Mouse (Mus musculus) bone marrow macrophage, adult 2 months (primary cell): ENCODE measurements at regions not wholly inside any gene's neighbourhood (a gene's known extent, or its start where the extent isn't known, plus 50 kb on each side); places are given as distances from the start of the nearest gene placed in this dataset.

Source experiments
- H3K27ac ChIP-seq: 2 replicates; pipeline ENCODE4 v1.5.1; 2012; ENCODE audit warnings: low read depth, low read length; ENCODE audit not compliant: insufficient read depth
- H3K4me1 ChIP-seq: 2 replicates; pipeline ENCODE4 v1.6.1; 2012; ENCODE audit warnings: low read length; ENCODE audit not compliant: control insufficient read depth, insufficient read depth
- H3K4me3 ChIP-seq: 2 replicates; pipeline ENCODE4 v1.5.1; 2012; ENCODE audit warnings: mild to moderate bottlenecking, low read length, moderate library complexity; ENCODE audit not compliant: insufficient read depth
- CTCF ChIP-seq: IDR thresholded peaks from 2 replicates; pipeline ENCODE4 v1.5.1; 2012; ENCODE audit warnings: low read depth, mild to moderate bottlenecking, low read length, moderate library complexity
- POLR2A ChIP-seq: IDR thresholded peaks from 2 replicates; pipeline ENCODE4 v1.6.1; 2012; ENCODE audit warnings: mild to moderate bottlenecking, low read depth, low read length, borderline replicate concordance

DNA sequence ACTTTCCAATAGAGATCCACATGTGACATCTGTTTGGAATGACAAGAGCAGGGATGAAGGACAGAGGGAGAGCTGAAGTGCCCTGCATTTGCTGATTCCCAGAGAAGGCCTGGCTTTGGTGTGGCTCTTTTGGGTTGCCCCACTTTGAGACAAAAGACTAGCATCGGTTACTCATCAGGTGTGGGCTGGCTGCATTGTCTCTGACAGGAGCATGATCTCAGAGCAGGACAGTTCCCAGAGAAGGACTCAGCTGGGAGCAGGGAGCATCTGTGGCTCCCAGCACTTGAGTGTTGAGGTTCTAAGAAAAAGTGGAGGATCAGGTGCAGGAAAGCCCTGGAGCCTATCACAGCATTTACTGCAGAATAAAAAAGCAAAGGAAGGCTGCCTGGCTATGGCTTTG, 62.4 kb upstream of the 1700024P04Rik start:
- H3K4me3 ChIP-seq = no peak overlapping the region

DNA sequence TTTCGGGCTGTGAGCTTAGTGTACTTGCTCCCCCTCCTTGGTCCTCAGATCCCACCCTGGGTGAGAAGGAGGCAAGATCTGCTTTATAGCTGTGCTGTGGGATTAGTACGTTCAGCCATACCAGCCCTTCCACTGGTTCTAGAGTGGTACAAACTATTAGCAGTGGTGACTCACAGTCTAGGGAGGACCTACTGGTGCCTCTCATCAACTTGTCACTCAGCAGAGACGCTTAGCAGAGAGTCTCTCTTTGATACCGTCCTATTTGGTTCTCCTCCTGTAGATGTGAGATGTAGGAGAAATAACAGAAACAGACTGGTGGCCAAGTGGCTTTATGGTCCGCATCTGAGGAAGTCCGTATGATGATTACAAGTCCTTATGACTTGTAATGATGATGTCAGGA, 57.7 kb upstream of the 1700024P04Rik start:
- Histone ChIP-seq H3K4me3 (no peak overlapping the region), H3K4me1 (no peaks in the 10 kb centered on the region), H3K27ac (no peak overlapping the region)
- TF ChIP-seq POLR2A (no peak), CTCF (no peak)

More for the DNA sequence above, 62.4 kb upstream of the 1700024P04Rik start:
- no peak for TF ChIP-seq CTCF
- TF ChIP-seq POLR2A = no peak
- Histone ChIP-seq H3K4me1 (peaks cover 3% of the 10 kb centered on the region; the same call in 1 of the 2 replicates), H3K27ac (no peak overlapping the region)

DNA sequence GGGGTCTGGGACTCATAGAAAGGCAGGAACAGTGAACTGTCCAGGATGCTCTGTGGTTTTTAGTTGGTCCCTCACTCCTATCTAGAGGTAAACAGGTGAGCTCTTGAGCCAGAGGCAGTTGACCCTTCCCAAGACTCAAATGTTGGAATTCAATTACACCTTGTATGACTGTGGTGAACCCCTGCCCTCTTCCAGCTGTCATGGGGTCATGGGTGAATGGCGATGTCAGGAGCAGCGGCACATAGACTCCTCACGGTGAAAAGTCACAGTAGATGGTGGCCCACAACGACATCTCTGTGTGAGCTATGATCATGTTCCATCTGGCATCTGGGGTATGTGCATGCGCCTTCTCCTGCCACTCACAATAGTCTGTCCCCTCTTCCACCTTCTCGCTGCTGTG, 56.9 kb upstream of the 1700024P04Rik start:
- Histone ChIP-seq H3K4me3 (no peak overlapping the region), H3K4me1 (no peaks in the 10 kb centered on the region), H3K27ac (no peak overlapping the region)
- TF ChIP-seq POLR2A (no peak), CTCF (no peak)

DNA sequence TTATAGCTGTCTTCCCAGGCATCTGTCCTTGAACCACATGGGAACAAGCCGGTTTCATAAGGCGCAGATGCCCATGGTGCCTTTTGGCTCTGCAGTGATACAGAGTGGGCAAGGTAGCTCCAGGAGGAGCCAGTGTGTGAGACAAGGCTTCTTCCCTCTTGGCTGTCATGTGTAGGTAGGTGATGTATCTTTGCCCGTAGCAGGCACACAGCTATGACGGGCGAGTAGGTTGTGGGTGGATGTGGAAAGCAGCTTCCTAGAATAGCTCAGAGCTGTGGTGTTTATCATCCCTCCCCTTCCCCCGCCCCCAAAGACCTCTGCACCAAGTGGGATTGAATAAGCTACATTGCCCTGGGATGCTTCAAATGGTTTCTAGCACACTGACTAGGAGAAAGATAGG, 56.5 kb upstream of the 1700024P04Rik start:
- TF ChIP-seq CTCF (no peak), POLR2A (no peak)
- Histone ChIP-seq H3K27ac (no peak overlapping the region), H3K4me1 (no peaks in the 10 kb centered on the region), H3K4me3 (no peak overlapping the region)

DNA sequence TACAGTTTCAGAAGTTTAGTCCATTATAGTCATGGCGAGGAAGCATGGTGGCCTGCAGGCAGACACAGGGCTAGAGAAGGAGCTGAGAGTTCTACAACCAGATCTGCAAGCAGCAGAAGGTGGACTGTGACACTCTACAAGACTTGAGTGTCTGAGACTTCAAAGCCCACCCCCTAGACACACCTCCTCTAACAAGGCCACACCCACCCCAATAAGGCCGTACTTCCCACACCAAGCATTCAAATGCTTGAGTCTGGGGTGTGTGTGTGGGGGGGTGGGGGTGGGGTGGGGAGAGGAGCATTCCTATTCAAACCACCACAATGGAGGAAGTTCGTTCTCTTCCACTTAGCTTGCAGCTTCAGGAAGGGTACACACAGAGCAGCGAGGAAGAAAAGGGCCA, 55.8 kb upstream of the 1700024P04Rik start:
- Histone ChIP-seq H3K4me3 (no peak overlapping the region), H3K27ac (no peak overlapping the region), H3K4me1 (no peaks in the 10 kb centered on the region)
- TF ChIP-seq POLR2A (no peak), CTCF (no peak)

DNA sequence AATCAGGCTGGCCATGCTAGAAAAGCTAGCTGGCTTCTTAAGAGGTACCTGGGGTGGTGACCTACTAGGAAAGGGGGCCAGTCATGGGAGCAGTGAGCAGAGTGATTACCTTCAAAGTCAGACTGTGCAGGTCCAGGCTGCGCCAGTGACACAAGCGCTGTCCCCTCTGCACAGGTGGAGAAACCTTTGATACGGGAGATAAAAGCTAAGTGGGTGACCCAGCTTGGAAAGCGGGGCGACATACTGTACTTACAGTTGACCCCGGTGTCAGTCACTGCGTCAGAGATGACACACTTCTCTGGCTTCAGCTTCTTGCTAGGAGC, 54.7 kb upstream of the 1700024P04Rik start:
- Histone ChIP-seq H3K27ac (no peak overlapping the region), H3K4me3 (no peak overlapping the region), H3K4me1 (no peaks in the 10 kb centered on the region)
- TF ChIP-seq POLR2A (no peak), CTCF (no peak)

DNA sequence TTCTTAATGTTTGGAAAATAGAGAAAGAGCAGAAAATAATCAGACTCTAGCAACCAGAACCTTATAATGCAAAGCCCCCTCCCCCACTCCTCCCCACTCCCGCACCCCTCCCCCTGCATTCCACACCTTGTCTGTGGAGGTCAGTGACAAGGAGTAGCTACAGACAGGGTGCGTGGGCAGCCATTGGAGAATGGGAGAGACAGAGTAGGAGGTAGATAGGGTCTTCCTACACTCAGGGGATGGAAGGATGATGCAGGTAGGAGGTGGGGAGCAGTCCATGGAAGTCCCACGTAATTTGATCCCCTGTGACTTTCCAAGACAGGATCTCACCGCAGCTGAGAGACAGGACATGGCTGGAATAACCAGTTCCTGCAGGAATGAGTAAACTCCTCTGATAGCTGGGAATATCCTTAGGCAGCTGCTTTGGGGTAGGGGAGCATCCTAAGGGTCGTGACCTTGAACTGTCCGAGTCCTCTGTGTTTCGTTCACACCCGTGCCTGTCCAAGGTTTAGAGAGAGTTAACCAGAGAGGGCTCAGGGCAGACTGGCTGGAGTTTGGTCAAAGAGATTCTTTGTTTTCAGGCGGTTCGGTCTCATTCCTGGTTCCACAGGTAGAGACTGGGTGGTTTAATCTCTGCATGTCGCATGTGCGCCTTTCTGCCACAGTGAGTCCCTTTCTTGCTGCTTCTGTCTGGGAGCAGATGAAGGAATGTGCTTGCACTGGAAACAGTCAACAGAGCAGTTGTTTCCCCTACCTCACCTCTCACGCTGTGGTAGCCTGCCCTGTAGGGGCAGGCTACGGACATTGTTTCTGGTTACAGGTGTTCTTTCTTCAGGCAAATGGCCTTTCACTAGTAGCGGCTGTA, 54.1 kb upstream of the 1700024P04Rik start:
- H3K27ac ChIP-seq = no peak overlapping the region
- no peaks in the 10 kb centered on the region for H3K4me1 ChIP-seq
- H3K4me3 ChIP-seq = no peak overlapping the region
- no peak for TF ChIP-seq CTCF
- TF ChIP-seq POLR2A = no peak

DNA sequence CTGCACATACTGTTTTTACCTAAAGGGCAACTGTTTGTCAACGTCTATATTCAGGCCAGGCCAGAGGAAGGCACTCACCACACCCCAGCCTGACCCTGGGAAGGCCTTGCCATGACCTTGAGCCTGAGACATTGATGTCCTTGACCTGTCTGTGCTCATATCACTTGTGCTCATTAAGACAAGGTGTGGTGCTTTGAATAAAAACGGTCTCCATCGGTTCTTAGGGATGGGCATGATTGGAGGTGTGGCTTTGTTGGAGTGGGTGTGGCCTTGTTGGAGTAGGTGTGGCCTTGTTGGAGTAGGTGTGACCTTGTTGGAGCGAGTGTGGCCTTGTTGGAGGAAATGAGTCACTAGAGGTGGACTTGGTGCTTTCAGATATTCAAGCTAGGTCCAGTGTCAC, 52.8 kb upstream of the 1700024P04Rik start:
- no peak overlapping the region for H3K27ac ChIP-seq

More for the DNA sequence above, 52.8 kb upstream of the 1700024P04Rik start:
- TF ChIP-seq CTCF (no peak), POLR2A (no peak)
- no peaks in the 10 kb centered on the region for H3K4me1 ChIP-seq
- no peak overlapping the region for H3K4me3 ChIP-seq
